Mouse (Mus musculus) lung, embryonic 14.5 days (tissue): ENCODE data around the gene Armc9. TPM values are rescaled to one million over a fixed set of nuclear protein-coding genes. Genes with fewer than 3 reads are reported as not detected.

ENCODE experiments used
- ATAC-seq: fragments of 200-750 bp; cut with Nextera tagmentation; 2 replicates; pipeline ENCODE4 v1.8.0; 2017; ENCODE audit warnings: mild to moderate bottlenecking, moderate TSS enrichment, moderate library complexity; ENCODE audit not compliant: insufficient read depth
- DNase-seq: peaks from one replicate; pipeline ENCODE4 v3.0.0-alpha.2; 2015
- H3K27ac ChIP-seq: fragments of 300-500 bp; sonication (generic); 2 replicates; pipeline ENCODE4 v1.5.1; 2014; ENCODE audit warnings: low read depth, mild to moderate bottlenecking, moderate library complexity
- H3K27me3 ChIP-seq: fragments of 300-500 bp; sonication (generic); 2 replicates; pipeline ENCODE4 v1.6.1; 2014; ENCODE audit warnings: low read length, control low read depth; ENCODE audit not compliant: insufficient read depth
- H3K36me3 ChIP-seq: fragments of 300-500 bp; sonication (generic); 2 replicates; pipeline ENCODE4 v1.6.1; 2014; ENCODE audit warnings: control low read depth; ENCODE audit not compliant: insufficient read depth
- H3K4me1 ChIP-seq: fragments of 300-500 bp; sonication (generic); 2 replicates; pipeline ENCODE4 v1.6.1; 2014; ENCODE audit warnings: antibody characterized with exemption, control low read depth; ENCODE audit not compliant: insufficient read depth
- H3K4me2 ChIP-seq: fragments of 300-500 bp; sonication (generic); 2 replicates; pipeline ENCODE4 v1.6.1; 2014; ENCODE audit warnings: mild to moderate bottlenecking
- H3K4me3 ChIP-seq: fragments of 300-500 bp; sonication (generic); 2 replicates; pipeline ENCODE4 v1.5.1; 2014; ENCODE audit warnings: low read depth, low read length
- H3K9ac ChIP-seq: fragments of 300-500 bp; sonication (generic); 2 replicates; pipeline ENCODE4 v1.6.1; 2014
- H3K9me3 ChIP-seq: fragments of 300-500 bp; sonication (generic); 2 replicates; pipeline ENCODE4 v1.6.1; 2016; ENCODE audit warnings: low read depth, low read length, control low read depth
- CTCF ChIP-seq: IDR thresholded peaks from 2 replicates; pipeline ENCODE4 v1.5.1; 2016; ENCODE audit warnings: antibody characterized with exemption, low read depth
- WGBS: fragments of 180-500 bp; shearing (Covaris S2); extraction: QIAGEN DNeasy Blood & Tissue Kit; methylation state at CpG from one replicate; pipeline ENCODE4 v1.1.7; 2014; 5-methylcytosine and 5-hydroxymethylcytosine counted together
- polyA plus RNA-seq: library from polyadenylated mRNA; unstranded; fragments of >200 nt; fragmentation: Nextera tagmentation; extraction: Ambion mirVana; gene quantifications from 2 replicates; pipeline ENCODE4 v1.2.1, GENCODE M21; 2014

Armc9 gene
- polyA plus RNA-seq, 1 experiment from 2014 or later = 28.2 TPM

GRCm38 (mm10) chr1:86236442-86236841, 81.9 kb downstream of the Armc9 start:
- Histone ChIP-seq H3K27ac (no peak overlapping the region), H3K4me1 (no peaks in the 10 kb centered on the region), H3K4me2 (no peak overlapping the region), H3K4me3 (no peak overlapping the region), H3K27me3 (no peaks in the 10 kb centered on the region), H3K9ac (no peak overlapping the region), H3K36me3 (no peaks in the 10 kb centered on the region), H3K9me3 (no peaks in the 10 kb centered on the region)
- 84% methylated on average over 10 of the region's 10 CpGs for WGBS
- ATAC-seq (no peak), DNase-seq (no peak)
- TF ChIP-seq CTCF = no peak

GRCm38 (mm10) chr1:86239010-86239409, 84.4 kb downstream of the Armc9 start:
- no peak for DNase-seq
- no peaks in the 10 kb centered on the region for H3K27me3 ChIP-seq
- ATAC-seq = no peak
- H3K36me3 ChIP-seq = no peaks in the 10 kb centered on the region
- H3K9me3 ChIP-seq = no peaks in the 10 kb centered on the region
- no peaks in the 10 kb centered on the region for H3K4me1 ChIP-seq
- H3K9ac ChIP-seq = no peak overlapping the region
- no peak overlapping the region for H3K4me2 ChIP-seq
- H3K27ac ChIP-seq = no peak overlapping the region
- no peak overlapping the region for H3K4me3 ChIP-seq
- TF ChIP-seq CTCF = no peak
- WGBS = 60% methylated on average over 8 of the region's 8 CpGs

GRCm38 (mm10) chr1:86239871-86240270, 85.3 kb downstream of the Armc9 start:
- ATAC-seq (no peak), DNase-seq (no peak)
- Histone ChIP-seq H3K9ac (no peak overlapping the region), H3K27me3 (no peaks in the 10 kb centered on the region), H3K9me3 (no peaks in the 10 kb centered on the region), H3K27ac (no peak overlapping the region), H3K36me3 (peaks cover 2% of the 10 kb centered on the region; the same call in 1 of the 2 replicates), H3K4me1 (no peaks in the 10 kb centered on the region), H3K4me2 (no peak overlapping the region), H3K4me3 (no peak overlapping the region)
- TF ChIP-seq CTCF = no peak
- WGBS = 85% methylated on average over 6 of the region's 6 CpGs

DNA sequence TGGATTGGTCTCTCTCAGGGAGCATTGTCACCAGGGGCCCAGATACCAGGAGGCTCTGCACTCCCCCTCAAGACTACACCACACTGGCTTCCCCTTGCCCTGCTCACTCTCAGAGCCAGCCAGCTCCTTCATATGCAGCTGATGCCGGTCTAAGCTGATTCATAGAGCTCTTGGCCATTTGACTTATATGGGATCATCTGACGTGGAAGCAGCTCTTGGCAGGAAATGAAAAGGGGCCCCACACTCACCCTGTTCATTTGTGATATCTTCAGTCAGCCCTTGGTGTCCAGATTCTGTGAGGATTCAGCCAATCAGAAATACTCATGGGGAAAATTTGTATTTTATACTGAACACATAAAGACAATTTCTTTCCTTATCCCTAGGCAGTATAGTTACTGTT, 86.4 kb downstream of the Armc9 start:
- Histone ChIP-seq H3K4me1 (no peaks in the 10 kb centered on the region), H3K27ac (no peak overlapping the region), H3K4me2 (no peak overlapping the region), H3K9me3 (no peaks in the 10 kb centered on the region), H3K4me3 (no peak overlapping the region), H3K36me3 (peaks cover 5% of the 10 kb centered on the region; the same call in 1 of the 2 replicates), H3K9ac (no peak overlapping the region), H3K27me3 (no peaks in the 10 kb centered on the region)
- ATAC-seq = peak; percentile 66; the same call in 1 of the 2 replicates
- 24% methylated on average over 2 of the region's 2 CpGs for whole genome bisulfite sequencing
- peak; percentile 56 for DNase-seq
- TF ChIP-seq CTCF = no peak

DNA sequence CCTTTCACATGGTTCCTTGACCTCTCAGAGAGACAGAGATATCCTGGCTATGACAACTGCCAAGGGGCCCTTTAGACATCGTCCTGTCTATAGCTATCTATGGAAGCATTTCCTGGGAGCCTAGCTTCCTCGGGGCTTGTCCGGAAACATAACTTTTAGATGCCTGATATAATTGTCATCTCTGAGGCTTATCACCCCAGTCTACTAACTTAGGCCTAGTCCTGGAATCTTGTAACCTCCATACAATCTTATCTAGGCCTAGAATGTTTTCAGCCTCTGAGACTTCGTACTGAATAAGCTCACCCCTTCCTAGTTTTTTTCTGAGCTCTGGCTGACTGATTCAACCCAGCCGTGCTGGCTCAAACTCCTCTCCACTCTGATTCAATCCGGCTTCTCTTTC, 88.9 kb downstream of the Armc9 start:
- H3K4me3 ChIP-seq = no peak overlapping the region
- H3K9ac ChIP-seq = no peak overlapping the region
- H3K4me2 ChIP-seq = no peak overlapping the region
- no peaks in the 10 kb centered on the region for H3K9me3 ChIP-seq
- DNase-seq (no peak), ATAC-seq (no peak)
- no peak overlapping the region for H3K27ac ChIP-seq
- H3K27me3 ChIP-seq = no peaks in the 10 kb centered on the region
- TF ChIP-seq CTCF = no peak
- WGBS = 66% methylated on average over 6 of the region's 6 CpGs
- peaks cover 8% of the 10 kb centered on the region; the same call in 1 of the 2 replicates for H3K36me3 ChIP-seq
- H3K4me1 ChIP-seq = no peaks in the 10 kb centered on the region

- Histone ChIP-seq H3K4me3 (no peak overlapping the region), H3K9ac (no peak overlapping the region), H3K36me3 (peaks cover 8% of the 10 kb centered on the region; the same call in 1 of the 2 replicates), H3K27ac (no peak overlapping the region), H3K4me1 (no peaks in the 10 kb centered on the region), H3K9me3 (no peaks in the 10 kb centered on the region), H3K27me3 (no peaks in the 10 kb centered on the region), H3K4me2 (no peak overlapping the region)
- DNase-seq (no peak), ATAC-seq (no peak)
- no peak for TF ChIP-seq CTCF
- 81% methylated on average over 6 of the region's 6 CpGs for WGBS
Observed at GRCm38 (mm10) chr1:86245301-86246085, 90.9 kb downstream of the Armc9 start.

GRCm38 (mm10) chr1:86253410-86253809, 98.8 kb downstream of the Armc9 start:
- 76% methylated on average over 8 of the region's 8 CpGs for WGBS
- DNase-seq (no peak), ATAC-seq (no peak)
- TF ChIP-seq CTCF = no peak
- no peaks in the 10 kb centered on the region for H3K36me3 ChIP-seq
- no peaks in the 10 kb centered on the region for H3K9me3 ChIP-seq
- H3K27ac ChIP-seq = no peak overlapping the region
- no peaks in the 10 kb centered on the region for H3K4me1 ChIP-seq
- no peak overlapping the region for H3K4me3 ChIP-seq
- no peak overlapping the region for H3K4me2 ChIP-seq
- H3K27me3 ChIP-seq = no peaks in the 10 kb centered on the region
- no peak overlapping the region for H3K9ac ChIP-seq
